Mouse (Mus musculus) forebrain, embryonic 10.5 days (tissue): Measurements from ENCODE around the gene Slc24a1. TPM values are rescaled to one million over a fixed set of nuclear protein-coding genes. Genes with fewer than 3 reads are reported as not detected.

ENCODE experiments used
- DNase-seq: peaks from one replicate; pipeline ENCODE4 v3.0.0-alpha.2; 2017; ENCODE audit warnings: low spot score; ENCODE audit errors: extremely low spot score
- H3K27ac ChIP-seq: fragments of 300-500 bp; sonication (generic); 2 replicates; pipeline ENCODE4 v1.5.1; 2016; ENCODE audit warnings: mild to moderate bottlenecking
- H3K27me3 ChIP-seq: fragments of 300-500 bp; sonication (generic); 2 replicates; pipeline ENCODE4 v1.6.1; 2016; ENCODE audit warnings: mild to moderate bottlenecking; ENCODE audit not compliant: poor library complexity, severe bottlenecking
- H3K36me3 ChIP-seq: fragments of 300-500 bp; sonication (generic); replicated peaks from 2 replicates; pipeline ENCODE4 v1.6.1; 2016; ENCODE audit warnings: mild to moderate bottlenecking, moderate library complexity
- H3K4me1 ChIP-seq: fragments of 300-500 bp; sonication (generic); 2 replicates; pipeline ENCODE4 v1.6.1; 2016
- H3K4me3 ChIP-seq: fragments of 300-500 bp; sonication (generic); 2 replicates; pipeline ENCODE4 v1.5.1; 2016; ENCODE audit warnings: mild to moderate bottlenecking, moderate library complexity
- H3K9me3 ChIP-seq: fragments of 300-500 bp; sonication (generic); 2 replicates; pipeline ENCODE4 v1.6.1; 2016; ENCODE audit warnings: mild to moderate bottlenecking, moderate library complexity
- WGBS: fragments of 180-500 bp; shearing (Covaris S2); methylation state at CpG from one replicate; pipeline ENCODE4 v1.1.7; 2016; 5-methylcytosine and 5-hydroxymethylcytosine counted together
- polyA plus RNA-seq: library from polyadenylated mRNA; unstranded; fragments of >200 nt; fragmentation: Nextera tagmentation; extraction: Ambion mirVana; gene quantifications from 2 replicates; pipeline ENCODE4 v1.2.1, GENCODE M21; 2016

Slc24a1 gene
- polyA plus RNA-seq, 1 experiment from 2014 or later = 0.04 TPM

GRCm38 (mm10) chr9:64953190-64953589 lies 1.8 kb upstream of the Slc24a1 start:
- WGBS = 84% methylated on average over 7 of the region's 7 CpGs

GRCm38 (mm10) chr9:64952055-64952454 lies 648 bp upstream of the Slc24a1 start:
- H3K4me3 ChIP-seq = no peak overlapping the region
- no peak overlapping the region for H3K27ac ChIP-seq
- no peak for DNase-seq
- H3K4me1 ChIP-seq = peaks cover 22% of the 10 kb centered on the region
- no peaks in the 10 kb centered on the region for H3K36me3 ChIP-seq
- WGBS = 16% methylated on average over 5 of the region's 5 CpGs
- no peaks in the 10 kb centered on the region for H3K9me3 ChIP-seq
- H3K27me3 ChIP-seq = peaks cover 61% of the 10 kb centered on the region

More at GRCm38 (mm10) chr9:64953190-64953589, 1.8 kb upstream of the Slc24a1 start:
- Histone ChIP-seq H3K9me3 (no peaks in the 10 kb centered on the region), H3K36me3 (no peaks in the 10 kb centered on the region), H3K4me3 (no peak overlapping the region), H3K4me1 (peaks cover 22% of the 10 kb centered on the region), H3K27ac (no peak overlapping the region), H3K27me3 (peaks cover 52% of the 10 kb centered on the region)
- DNase-seq = no peak

GRCm38 (mm10) chr9:64947483-64948095 lies 3.8 kb downstream of the Slc24a1 start:
- no peaks in the 10 kb centered on the region for H3K36me3 ChIP-seq
- H3K4me1 ChIP-seq = peaks cover 21% of the 10 kb centered on the region
- no peak overlapping the region for H3K4me3 ChIP-seq
- H3K27ac ChIP-seq = no peak overlapping the region
- 88% methylated on average over 9 of the region's 9 CpGs for WGBS
- H3K27me3 ChIP-seq = peaks cover 74% of the 10 kb centered on the region
- DNase-seq = no peak
- H3K9me3 ChIP-seq = no peaks in the 10 kb centered on the region

GRCm38 (mm10) chr9:64943997-64944396 lies 7.4 kb downstream of the Slc24a1 start:
- Histone ChIP-seq H3K27me3 (peaks cover 47% of the 10 kb centered on the region), H3K9me3 (no peaks in the 10 kb centered on the region), H3K4me3 (0 out of 2 replicates have a peak overlapping the region, but pooled peaks have one; percentile 1), H3K36me3 (no peaks in the 10 kb centered on the region), H3K4me1 (peaks cover 9% of the 10 kb centered on the region), H3K27ac (no peak overlapping the region)
- 24% methylated on average over 11 of the region's 11 CpGs for WGBS
- DNase-seq = no peak

- Histone ChIP-seq H3K36me3 (no peaks in the 10 kb centered on the region), H3K4me3 (no peak overlapping the region), H3K27me3 (peaks cover 34% of the 10 kb centered on the region), H3K9me3 (no peaks in the 10 kb centered on the region), H3K27ac (no peak overlapping the region), H3K4me1 (peaks cover 11% of the 10 kb centered on the region)
- WGBS = 96% methylated on average over 4 of the region's 4 CpGs
- no peak for DNase-seq
Observed at GRCm38 (mm10) chr9:64941650-64942049, 9.8 kb downstream of the Slc24a1 start.

- Histone ChIP-seq H3K4me3 (no peak overlapping the region), H3K27me3 (peaks cover 38% of the 10 kb centered on the region), H3K9me3 (no peaks in the 10 kb centered on the region), H3K4me1 (peaks cover 17% of the 10 kb centered on the region), H3K36me3 (no peaks in the 10 kb centered on the region), H3K27ac (no peak overlapping the region)
- 85% methylated on average over 11 of the region's 11 CpGs for WGBS
- no peak for DNase-seq
Observed at GRCm38 (mm10) chr9:64940731-64941346, 10.6 kb downstream of the Slc24a1 start.

GRCm38 (mm10) chr9:64939790-64940189 lies 11.6 kb downstream of the Slc24a1 start:
- WGBS = 91% methylated on average over 2 of the region's 2 CpGs

GRCm38 (mm10) chr9:64939281-64939680 lies 12.1 kb downstream of the Slc24a1 start:
- Histone ChIP-seq H3K27ac (no peak overlapping the region), H3K9me3 (no peaks in the 10 kb centered on the region), H3K36me3 (no peaks in the 10 kb centered on the region), H3K4me3 (no peak overlapping the region), H3K27me3 (peaks cover 30% of the 10 kb centered on the region), H3K4me1 (peaks cover 22% of the 10 kb centered on the region)
- 66% methylated on average over 4 of the region's 4 CpGs for WGBS
- DNase-seq = no peak

More at GRCm38 (mm10) chr9:64939790-64940189, 11.6 kb downstream of the Slc24a1 start:
- H3K4me1 ChIP-seq = peaks cover 18% of the 10 kb centered on the region
- DNase-seq = no peak
- peaks cover 35% of the 10 kb centered on the region for H3K27me3 ChIP-seq
- H3K9me3 ChIP-seq = no peaks in the 10 kb centered on the region
- H3K36me3 ChIP-seq = no peaks in the 10 kb centered on the region
- H3K4me3 ChIP-seq = no peak overlapping the region
- no peak overlapping the region for H3K27ac ChIP-seq

GRCm38 (mm10) chr9:64938535-64938934 lies 12.9 kb downstream of the Slc24a1 start:
- H3K27me3 ChIP-seq = peaks cover 23% of the 10 kb centered on the region
- no peak overlapping the region for H3K4me3 ChIP-seq
- peaks cover 24% of the 10 kb centered on the region for H3K4me1 ChIP-seq
- 88% methylated on average over 5 of the region's 5 CpGs for WGBS
- no peaks in the 10 kb centered on the region for H3K36me3 ChIP-seq
- no peaks in the 10 kb centered on the region for H3K9me3 ChIP-seq
- DNase-seq = no peak
- H3K27ac ChIP-seq = no peak overlapping the region

GRCm38 (mm10) chr9:64937491-64937890 lies 13.9 kb downstream of the Slc24a1 start:
- peaks cover 24% of the 10 kb centered on the region for H3K4me1 ChIP-seq
- no peak overlapping the region for H3K27ac ChIP-seq
- WGBS = 64% methylated on average over 5 of the region's 5 CpGs
- H3K9me3 ChIP-seq = no peaks in the 10 kb centered on the region
- no peak for DNase-seq
- H3K27me3 ChIP-seq = peaks cover 13% of the 10 kb centered on the region; the same call in 1 of the 2 replicates
- no peaks in the 10 kb centered on the region for H3K36me3 ChIP-seq
- H3K4me3 ChIP-seq = no peak overlapping the region

GRCm38 (mm10) chr9:64936508-64936907 lies 14.9 kb downstream of the Slc24a1 start:
- H3K27me3 ChIP-seq = peaks cover 8% of the 10 kb centered on the region; the same call in 1 of the 2 replicates
- no peak overlapping the region for H3K4me3 ChIP-seq
- no peak overlapping the region for H3K27ac ChIP-seq
- 6% methylated on average over 6 of the region's 6 CpGs for WGBS
- H3K4me1 ChIP-seq = peaks cover 24% of the 10 kb centered on the region
- peak; percentile 36 for DNase-seq
- H3K36me3 ChIP-seq = no peaks in the 10 kb centered on the region
- H3K9me3 ChIP-seq = no peaks in the 10 kb centered on the region

- DNase-seq = no peak
- Histone ChIP-seq H3K4me3 (no peak overlapping the region), H3K36me3 (no peaks in the 10 kb centered on the region), H3K9me3 (no peaks in the 10 kb centered on the region), H3K27ac (peak overlapping the region; percentile 72), H3K4me1 (peaks cover 24% of the 10 kb centered on the region), H3K27me3 (peaks cover 8% of the 10 kb centered on the region; the same call in 1 of the 2 replicates)
- 70% methylated on average over 15 of the region's 15 CpGs for WGBS
Observed at GRCm38 (mm10) chr9:64934015-64934754, 17.2 kb downstream of the Slc24a1 start.
